Mouse (Mus musculus): Measurements from ENCODE around the gene Btg2. TPM values are rescaled to one million over a fixed set of nuclear protein-coding genes. Genes with fewer than 3 reads are reported as not detected.

Gene Btg2
- polyA plus RNA-seq, 1 experiment from 2014 or later, result 55.5 TPM

DNA sequence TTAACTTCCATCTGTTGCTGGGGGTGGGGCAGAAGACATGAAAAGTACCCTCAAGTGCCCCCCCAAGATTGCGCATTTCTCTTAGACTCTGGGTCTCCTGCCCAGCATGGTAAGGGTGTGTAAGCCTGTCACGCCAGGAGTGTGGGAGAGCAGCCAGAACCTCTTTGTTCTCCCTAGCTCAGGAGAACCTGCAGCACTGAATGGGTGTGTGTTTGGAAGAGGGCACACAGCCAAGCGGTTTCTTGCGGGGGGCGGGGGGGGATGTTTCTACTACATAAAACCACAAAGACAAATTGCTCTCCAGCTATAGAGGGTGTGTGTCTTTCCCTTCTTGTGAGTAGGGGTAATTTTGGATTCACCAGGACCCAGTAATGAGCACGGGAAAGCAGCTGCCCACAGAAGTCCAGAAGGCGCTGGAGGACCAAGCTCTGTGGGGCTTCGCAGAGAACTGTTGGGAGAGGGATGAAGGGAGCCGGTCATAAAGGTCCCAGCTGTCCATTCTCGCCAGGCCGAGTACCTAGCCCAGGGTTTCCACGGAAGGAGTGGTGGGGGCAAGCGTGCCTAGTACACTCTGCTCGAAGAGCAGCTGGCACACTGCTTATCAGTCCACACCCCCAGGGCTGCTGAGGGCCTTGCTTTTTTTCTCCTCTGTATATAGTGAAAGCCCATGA is 17.5 kb upstream of the Btg2 start:
- Histone ChIP-seq H3K27ac (ENCODE audit: low read length) (peak overlapping the region; percentile 84), H3K27me3 (ENCODE audit: control insufficient read depth, insufficient read depth, low read length) (no peaks in the 10 kb centered on the region), H3K4me1 (ENCODE audit: control insufficient read depth, insufficient read depth, low read length) (peaks cover 70% of the 10 kb centered on the region), H3K36me3 (ENCODE audit: control insufficient read depth, insufficient read depth, low read length) (no peaks in the 10 kb centered on the region), H3K9ac (replicated peaks; ENCODE audit: low read depth, low read length) (no peak overlapping the region), H3K4me2 (replicated peaks; ENCODE audit: low read depth, low read length) (no peak overlapping the region), H3K9me3 (ENCODE audit: control insufficient read depth, low read depth, low read length) (no peaks in the 10 kb centered on the region), H3K4me3 (ENCODE audit: low read depth, low read length) (no peak overlapping the region)
- no peak for ATAC-seq (ENCODE audit: insufficient number of reproducible peaks, insufficient read depth, low FRiP score, low read depth)
- WGBS, result 45% methylated on average over 14 of the region's 14 CpGs

GRCm38 (mm10) chr1:134095721-134096120 is 16.8 kb upstream of the Btg2 start:
- 75% methylated on average over 4 of the region's 4 CpGs for WGBS
- H3K4me1 ChIP-seq (ENCODE audit: control insufficient read depth, insufficient read depth, low read length), result peaks cover 70% of the 10 kb centered on the region
- no peak overlapping the region for H3K9ac ChIP-seq (replicated peaks; ENCODE audit: low read depth, low read length)
- no peak overlapping the region for H3K4me2 ChIP-seq (replicated peaks; ENCODE audit: low read depth, low read length)
- H3K27ac ChIP-seq (ENCODE audit: low read length), result peak overlapping the region; percentile 84
- ATAC-seq (ENCODE audit: insufficient number of reproducible peaks, insufficient read depth, low FRiP score, low read depth), result no peak
- H3K9me3 ChIP-seq (ENCODE audit: control insufficient read depth, low read depth, low read length), result no peaks in the 10 kb centered on the region
- no peaks in the 10 kb centered on the region for H3K36me3 ChIP-seq (ENCODE audit: control insufficient read depth, insufficient read depth, low read length)
- H3K4me3 ChIP-seq (ENCODE audit: low read depth, low read length), result no peak overlapping the region
- no peaks in the 10 kb centered on the region for H3K27me3 ChIP-seq (ENCODE audit: control insufficient read depth, insufficient read depth, low read length)

- H3K36me3 ChIP-seq (ENCODE audit: control insufficient read depth, insufficient read depth, low read length), result no peaks in the 10 kb centered on the region
- H3K27me3 ChIP-seq (ENCODE audit: control insufficient read depth, insufficient read depth, low read length), result no peaks in the 10 kb centered on the region
- no peak overlapping the region for H3K4me2 ChIP-seq (replicated peaks; ENCODE audit: low read depth, low read length)
- no peak overlapping the region for H3K9ac ChIP-seq (replicated peaks; ENCODE audit: low read depth, low read length)
- 57% methylated on average over 7 of the region's 7 CpGs for WGBS
- peak overlapping the region; percentile 84; the same call in 1 of the 2 replicates for H3K27ac ChIP-seq (ENCODE audit: low read length)
- ATAC-seq (ENCODE audit: insufficient number of reproducible peaks, insufficient read depth, low FRiP score, low read depth), result no peak
- no peak overlapping the region for H3K4me3 ChIP-seq (ENCODE audit: low read depth, low read length)
- peaks cover 67% of the 10 kb centered on the region for H3K4me1 ChIP-seq (ENCODE audit: control insufficient read depth, insufficient read depth, low read length)
- no peaks in the 10 kb centered on the region for H3K9me3 ChIP-seq (ENCODE audit: control insufficient read depth, low read depth, low read length)
Measured at GRCm38 (mm10) chr1:134095033-134095612, 16.2 kb upstream of the Btg2 start.

DNA sequence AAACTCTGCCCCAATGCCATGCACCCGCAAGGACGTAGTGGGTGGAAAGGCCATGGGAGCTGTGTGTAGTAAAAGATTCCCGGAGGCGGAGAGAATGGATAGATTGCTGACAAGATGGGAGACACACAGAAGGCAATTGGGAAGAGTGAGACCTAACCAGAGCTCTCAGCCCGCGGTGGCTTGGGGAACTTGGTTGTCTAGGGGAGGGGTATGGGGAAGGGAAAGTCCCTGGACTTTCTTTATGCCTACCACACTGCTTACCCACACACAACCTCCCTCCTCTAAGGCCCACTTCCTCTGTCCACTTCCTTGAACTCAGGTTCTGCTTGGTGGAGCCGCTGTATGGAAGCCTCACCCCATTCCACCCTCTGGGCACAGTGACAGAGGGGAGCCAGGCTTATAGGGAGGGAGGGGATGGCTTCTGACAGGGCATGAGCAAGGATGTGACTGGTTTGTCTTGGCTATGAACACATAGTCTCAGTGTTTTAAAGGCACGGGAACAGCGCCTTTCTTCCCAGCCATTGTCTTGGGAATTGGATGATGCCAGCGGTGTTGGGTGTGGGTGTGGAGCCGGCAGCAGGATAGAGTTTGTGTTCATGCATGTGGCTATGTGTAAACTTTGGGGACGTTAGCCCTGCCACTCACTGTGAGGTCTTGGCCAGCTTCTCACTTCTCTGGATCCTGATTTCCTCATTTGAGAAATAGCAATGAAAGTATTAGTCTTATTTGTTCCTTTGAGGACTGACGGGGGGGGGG is 15.0 kb upstream of the Btg2 start:
- Histone ChIP-seq H3K36me3 (ENCODE audit: control insufficient read depth, insufficient read depth, low read length) (no peaks in the 10 kb centered on the region), H3K9ac (replicated peaks; ENCODE audit: low read depth, low read length) (peak overlapping the region; percentile 43; the same call in 1 of the 2 replicates), H3K4me2 (replicated peaks; ENCODE audit: low read depth, low read length) (peak overlapping the region; percentile 76; the same call in 1 of the 2 replicates), H3K4me3 (ENCODE audit: low read depth, low read length) (no peak overlapping the region), H3K9me3 (ENCODE audit: control insufficient read depth, low read depth, low read length) (no peaks in the 10 kb centered on the region), H3K4me1 (ENCODE audit: control insufficient read depth, insufficient read depth, low read length) (peaks cover 60% of the 10 kb centered on the region), H3K27ac (ENCODE audit: low read length) (peak overlapping the region; percentile 88), H3K27me3 (ENCODE audit: control insufficient read depth, insufficient read depth, low read length) (no peaks in the 10 kb centered on the region)
- 57% methylated on average over 13 of the region's 13 CpGs for WGBS
- ATAC-seq (ENCODE audit: insufficient number of reproducible peaks, insufficient read depth, low FRiP score, low read depth), result no peak

DNA sequence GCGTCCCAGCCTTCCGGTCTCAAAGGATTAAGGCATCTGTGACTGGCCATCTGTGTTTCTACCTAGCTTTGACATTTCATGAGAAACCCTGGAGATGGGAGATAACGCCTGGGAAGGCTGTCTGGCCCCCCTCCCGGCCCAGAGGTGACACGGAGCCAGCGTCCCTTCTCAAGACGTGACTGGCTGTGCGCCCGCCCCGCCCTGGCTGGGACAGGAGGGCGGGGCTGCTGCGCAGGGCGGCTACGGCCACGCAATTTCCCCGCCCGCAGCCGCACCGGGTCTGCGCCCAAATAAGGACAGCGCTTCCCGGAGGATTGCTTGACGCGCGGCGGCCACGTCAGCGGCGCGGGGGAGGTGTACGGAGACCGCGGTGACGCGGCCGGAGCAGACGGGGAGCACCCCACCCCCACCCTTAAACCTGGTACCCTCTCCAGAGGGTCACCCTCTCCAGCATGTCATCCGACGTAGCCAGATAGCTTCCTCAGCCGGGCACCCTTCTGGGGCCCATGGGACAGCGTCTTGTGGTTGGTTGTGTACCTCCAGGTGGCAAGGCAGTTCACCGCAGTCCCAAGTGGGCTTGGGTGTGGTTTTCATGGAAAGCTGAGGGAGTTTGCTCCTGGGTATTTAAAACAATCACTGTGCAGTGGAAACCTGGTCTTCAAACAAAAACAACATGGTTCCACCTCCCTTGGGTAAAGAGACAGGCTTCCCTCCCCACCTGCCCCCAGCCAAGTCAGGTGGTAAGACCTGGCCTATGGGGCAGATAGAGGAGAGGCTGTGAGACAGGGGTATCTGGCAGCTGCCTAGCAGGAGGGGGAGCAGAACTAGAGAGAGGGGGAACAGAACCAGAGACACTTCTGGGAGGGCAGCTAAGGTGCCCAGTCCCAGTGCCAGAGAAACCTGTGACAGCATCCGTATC is 14.2 kb upstream of the Btg2 start:
- H3K9ac ChIP-seq (replicated peaks; ENCODE audit: low read depth, low read length), result peak overlapping the region; percentile 43
- H3K9me3 ChIP-seq (ENCODE audit: control insufficient read depth, low read depth, low read length), result no peaks in the 10 kb centered on the region
- H3K4me2 ChIP-seq (replicated peaks; ENCODE audit: low read depth, low read length), result peak overlapping the region; percentile 76
- peak overlapping the region; percentile 32 for H3K4me3 ChIP-seq (ENCODE audit: low read depth, low read length)
- H3K36me3 ChIP-seq (ENCODE audit: control insufficient read depth, insufficient read depth, low read length), result no peaks in the 10 kb centered on the region
- 2% methylated on average over 43 of the region's 43 CpGs for WGBS
- no peaks in the 10 kb centered on the region for H3K27me3 ChIP-seq (ENCODE audit: control insufficient read depth, insufficient read depth, low read length)
- peak; percentile 94 for ATAC-seq (ENCODE audit: insufficient number of reproducible peaks, insufficient read depth, low FRiP score, low read depth)
- peak overlapping the region; percentile 88 for H3K27ac ChIP-seq (ENCODE audit: low read length)
- peaks cover 52% of the 10 kb centered on the region for H3K4me1 ChIP-seq (ENCODE audit: control insufficient read depth, insufficient read depth, low read length)

- Histone ChIP-seq H3K4me2 (replicated peaks; ENCODE audit: low read depth, low read length) (peak overlapping the region; percentile 76), H3K27me3 (ENCODE audit: control insufficient read depth, insufficient read depth, low read length) (no peaks in the 10 kb centered on the region), H3K36me3 (ENCODE audit: control insufficient read depth, insufficient read depth, low read length) (no peaks in the 10 kb centered on the region), H3K9ac (replicated peaks; ENCODE audit: low read depth, low read length) (peak overlapping the region; percentile 43; the same call in 1 of the 2 replicates), H3K27ac (ENCODE audit: low read length) (peak overlapping the region; percentile 88), H3K4me3 (ENCODE audit: low read depth, low read length) (peak overlapping the region; percentile 32), H3K9me3 (ENCODE audit: control insufficient read depth, low read depth, low read length) (no peaks in the 10 kb centered on the region), H3K4me1 (ENCODE audit: control insufficient read depth, insufficient read depth, low read length) (peaks cover 45% of the 10 kb centered on the region)
- WGBS, result 17% methylated on average over 6 of the region's 6 CpGs
- no peak for ATAC-seq (ENCODE audit: insufficient number of reproducible peaks, insufficient read depth, low FRiP score, low read depth)
Measured at GRCm38 (mm10) chr1:134092368-134092767, 13.4 kb upstream of the Btg2 start.

DNA sequence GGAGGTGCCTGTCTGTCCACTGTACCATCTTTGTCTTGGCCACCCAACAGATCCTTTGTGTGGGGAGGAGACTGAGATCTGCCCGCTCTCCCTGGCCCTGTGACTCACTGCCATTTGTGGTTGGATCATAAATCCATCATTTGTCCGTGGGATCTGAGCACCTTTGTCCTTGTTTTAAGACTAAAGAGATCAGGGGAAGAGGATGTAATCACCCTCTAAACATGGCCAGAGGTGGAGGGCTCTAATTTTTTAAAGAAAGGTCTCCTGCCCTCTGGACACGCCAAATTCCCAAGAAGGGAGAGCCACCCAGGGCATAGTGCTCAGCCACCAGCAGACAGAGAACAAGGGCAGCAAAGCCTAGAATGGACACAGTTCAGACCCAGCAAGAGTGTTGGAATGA is 12.9 kb upstream of the Btg2 start:
- 71% methylated on average over 3 of the region's 3 CpGs for WGBS
- H3K9ac ChIP-seq (replicated peaks; ENCODE audit: low read depth, low read length), result no peak overlapping the region
- ATAC-seq (ENCODE audit: insufficient number of reproducible peaks, insufficient read depth, low FRiP score, low read depth), result no peak
- H3K4me2 ChIP-seq (replicated peaks; ENCODE audit: low read depth, low read length), result 0 out of 2 replicates have a peak overlapping the region, but pooled peaks have one; percentile 76
- no peak overlapping the region for H3K4me3 ChIP-seq (ENCODE audit: low read depth, low read length)
- H3K27ac ChIP-seq (ENCODE audit: low read length), result 0 out of 2 replicates have a peak overlapping the region, but pooled peaks have one; percentile 88
- H3K9me3 ChIP-seq (ENCODE audit: control insufficient read depth, low read depth, low read length), result no peaks in the 10 kb centered on the region
- no peaks in the 10 kb centered on the region for H3K27me3 ChIP-seq (ENCODE audit: control insufficient read depth, insufficient read depth, low read length)
- no peaks in the 10 kb centered on the region for H3K36me3 ChIP-seq (ENCODE audit: control insufficient read depth, insufficient read depth, low read length)
- peaks cover 43% of the 10 kb centered on the region for H3K4me1 ChIP-seq (ENCODE audit: control insufficient read depth, insufficient read depth, low read length)

DNA sequence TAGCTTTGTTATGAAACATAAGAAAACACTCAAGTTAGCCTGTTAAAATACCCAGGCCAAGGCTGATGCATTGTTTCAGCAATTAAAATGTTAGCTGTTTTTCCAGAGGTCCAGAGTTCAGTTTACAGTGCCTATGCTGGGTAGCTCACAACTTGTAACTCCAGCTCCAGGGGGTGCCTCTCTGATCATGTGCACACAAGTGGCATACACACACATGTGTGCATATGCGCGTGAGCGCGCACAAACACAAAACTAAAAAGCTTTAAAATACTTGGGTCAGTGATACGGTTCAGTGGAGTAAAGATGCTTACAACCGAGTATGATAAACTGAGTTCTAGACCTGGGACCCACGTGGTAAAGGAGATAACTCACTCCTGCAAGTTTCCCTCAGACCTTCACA is 10.2 kb upstream of the Btg2 start:
- H3K9ac ChIP-seq (replicated peaks; ENCODE audit: low read depth, low read length), result no peak overlapping the region
- H3K27ac ChIP-seq (ENCODE audit: low read length), result no peak overlapping the region
- no peaks in the 10 kb centered on the region for H3K36me3 ChIP-seq (ENCODE audit: control insufficient read depth, insufficient read depth, low read length)
- H3K4me2 ChIP-seq (replicated peaks; ENCODE audit: low read depth, low read length), result no peak overlapping the region
- ATAC-seq (ENCODE audit: insufficient number of reproducible peaks, insufficient read depth, low FRiP score, low read depth), result no peak
- H3K4me1 ChIP-seq (ENCODE audit: control insufficient read depth, insufficient read depth, low read length), result peaks cover 31% of the 10 kb centered on the region
- H3K9me3 ChIP-seq (ENCODE audit: control insufficient read depth, low read depth, low read length), result no peaks in the 10 kb centered on the region
- H3K27me3 ChIP-seq (ENCODE audit: control insufficient read depth, insufficient read depth, low read length), result no peaks in the 10 kb centered on the region
- WGBS, result 83% methylated on average over 7 of the region's 7 CpGs
- H3K4me3 ChIP-seq (ENCODE audit: low read depth, low read length), result no peak overlapping the region
